Mouse (Mus musculus) left cerebral cortex, postnatal 25 days (tissue): ENCODE measurements at regions not wholly inside any gene's neighbourhood (a gene's known extent, or its start where the extent isn't known, plus 50 kb on each side); places are given as distances from the start of the nearest gene placed in this dataset.
"Not testable (repeated sequence)": the region's sequence is repeated elsewhere in the genome, so short reads cannot be mapped to it uniquely, and the experiment has no call there.

ENCODE experiments used
- DNase-seq, 2 experiments: peaks; one replicate each; pipeline ENCODE4 v3.0.0; 2022; ENCODE audit warnings: low spot score in 2 of 2, mixed read lengths in 1 of 2
- intact Hi-C: fragments of 180-260 bp; cut with DNase I; formaldehyde crosslinking; loops from one replicate; pipeline ENCODE4 v1.15.1; 2025

GRCm38 (mm10) chr11:12589757-12590373 is 125.1 kb upstream of the Cobl start:
- DNase-seq = no peak
- intact Hi-C loops = loop anchor here (10.0 kb wide), 1 partner anchor 155 kb away; no protein-coding TSS in a partner anchor

- not testable (repeated sequence) for DNase-seq
- intact Hi-C loops = loop anchor here (10.0 kb wide), 1 partner anchor 160 kb away; no protein-coding TSS in a partner anchor
Measured at GRCm38 (mm10) chr11:12584851-12585680, 120.3 kb upstream of the Cobl start.

GRCm38 (mm10) chr11:12578999-12579576 is 114.3 kb upstream of the Cobl start:
- intact Hi-C loops = no loop called here

GRCm38 (mm10) chr11:12559663-12560062 is 94.9 kb upstream of the Cobl start:
- DNase-seq = no peak
- intact Hi-C loops = loop anchor here (5.0 kb wide), 1 partner anchor 747 kb away; no protein-coding TSS in a partner anchor

More at GRCm38 (mm10) chr11:12578999-12579576, 114.3 kb upstream of the Cobl start:
- peak; percentile 63 to 74 for DNase-seq

GRCm38 (mm10) chr11:12558995-12559633 is 94.4 kb upstream of the Cobl start:
- DNase-seq = peak; percentile 66 to 77
- intact Hi-C loops = loop anchor here (5.0 kb wide), 1 partner anchor 747 kb away; no protein-coding TSS in a partner anchor

GRCm38 (mm10) chr11:12558176-12558575 is 93.4 kb upstream of the Cobl start:
- intact Hi-C loops = loop anchor here (5.0 kb wide), 1 partner anchor 746 kb away; no protein-coding TSS in a partner anchor
- DNase-seq = no peak

- intact Hi-C loops = no loop called here
Measured at GRCm38 (mm10) chr11:12545771-12546170, 81.0 kb upstream of the Cobl start.

GRCm38 (mm10) chr11:12543042-12543441 is 78.3 kb upstream of the Cobl start:
- intact Hi-C loops = loop anchor here (5.0 kb wide), 1 partner anchor 726 kb away; no protein-coding TSS in a partner anchor
- peak; percentile 19 to 29 for DNase-seq

More at GRCm38 (mm10) chr11:12545771-12546170, 81.0 kb upstream of the Cobl start:
- no peak for DNase-seq

GRCm38 (mm10) chr11:12540333-12540870 is 75.6 kb upstream of the Cobl start:
- intact Hi-C loops = loop anchor here (5.0 kb wide), 1 partner anchor 723 kb away; no protein-coding TSS in a partner anchor
- DNase-seq = peak; percentile 46 to 54

- intact Hi-C loops = loop anchor here (10.0 kb wide), 1 partner anchor 510 kb away; no protein-coding TSS in a partner anchor
- no peak for DNase-seq
Measured at GRCm38 (mm10) chr11:12535063-12535462, 70.3 kb upstream of the Cobl start.

- intact Hi-C loops = loop anchor here (1.0 to 10.0 kb wide), 3 partner anchors 159 to 507 kb away; no protein-coding TSS in a partner anchor
- peak; percentile 64 to 91 for DNase-seq
Measured at GRCm38 (mm10) chr11:12532288-12532687, 67.5 kb upstream of the Cobl start.

- DNase-seq, intact Hi-C loops: not testable (repeated sequence)
Measured at GRCm38 (mm10) chr11:12522063-12522462, 57.3 kb upstream of the Cobl start.

- intact Hi-C loops = no loop called here
- peak; percentile 18 to 40 for DNase-seq
Measured at GRCm38 (mm10) chr11:12521286-12521685, 56.5 kb upstream of the Cobl start.

GRCm38 (mm10) chr11:12516374-12516773 is 51.6 kb upstream of the Cobl start:
- intact Hi-C loops = no loop called here
- DNase-seq = no peak
